Mouse (Mus musculus): ENCODE data around the gene Ccdc9.

DNA sequence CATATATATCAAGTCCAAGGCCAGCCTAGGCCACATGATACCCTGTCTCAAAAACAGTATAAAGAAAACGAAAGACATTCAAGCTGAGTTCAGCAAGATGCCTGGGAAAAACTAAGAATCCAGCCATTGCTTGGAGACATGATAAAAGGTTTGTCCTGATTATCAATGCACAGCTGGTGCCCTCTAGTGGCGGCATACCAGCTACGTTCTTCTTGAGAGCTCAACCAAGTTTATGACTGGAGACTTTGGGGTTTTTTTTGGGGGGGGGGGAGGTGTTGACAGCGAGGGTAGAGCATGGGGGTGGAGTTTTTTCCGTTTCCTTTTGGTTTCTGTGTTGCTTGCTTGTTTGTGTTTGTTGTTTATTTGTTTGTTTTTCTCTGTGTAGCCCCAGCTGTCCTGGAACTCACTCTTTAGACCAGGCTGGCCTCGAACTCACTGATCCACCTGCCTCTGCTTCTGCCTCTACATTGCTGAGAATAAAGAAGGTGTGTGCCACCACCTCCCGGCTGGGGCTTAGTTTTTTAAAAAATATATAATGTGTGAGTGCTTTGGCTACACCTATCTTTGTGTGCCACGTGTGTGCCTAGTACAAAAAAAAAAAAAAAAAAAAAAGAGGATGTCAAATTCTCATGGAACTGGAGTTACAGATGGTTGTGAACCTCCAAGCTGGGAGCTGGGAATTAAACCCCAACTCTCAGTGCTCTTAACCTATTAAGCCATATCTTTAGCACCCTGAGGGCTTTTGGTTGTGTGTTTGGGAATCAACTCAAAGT is 23.4 kb downstream of the Ccdc9 start:
- no peak for TF ChIP-seq POLR2A (IDR thresholded peaks at IDR 0.05; ENCODE audit: low read depth, low read length)
- peak; percentile 67 to 90 for TF ChIP-seq CTCF (conservative IDR thresholded peaks at IDR 0.05 in 1 of 2, IDR thresholded peaks at IDR 0.05 in 1 of 2; ENCODE audit: low read depth in 2 of 2, low read length in 2 of 2)
- TF ChIP-seq USF1 (IDR thresholded peaks at IDR 0.05; ENCODE audit: low read depth, low read length) = no peak
- TF ChIP-seq ZKSCAN1 (IDR thresholded peaks at IDR 0.05; ENCODE audit: borderline replicate concordance, low read depth, low read length) = no peak
- no peak for TF ChIP-seq USF2 (conservative IDR thresholded peaks at IDR 0.05; ENCODE audit: low read depth, low read length)
- no peak for TF ChIP-seq RCOR1 (conservative IDR thresholded peaks at IDR 0.05; ENCODE audit: low read depth, low read length)
- TF ChIP-seq SMC3 (IDR thresholded peaks at IDR 0.05; ENCODE audit: low read depth, low read length) = peak; percentile 87
- TF ChIP-seq BHLHE40 (IDR thresholded peaks at IDR 0.05; ENCODE audit: low read depth, low read length) = no peak
